Mouse (Mus musculus): ENCODE results near the gene Gm13539. TPM values are rescaled to one million over a fixed set of nuclear protein-coding genes. Genes with fewer than 3 reads are reported as not detected.

Gene Gm13539
- total RNA-seq, 4 experiments from 2014 or later: not detected

- no peak for DNase-seq (ENCODE audit: low spot score in 2 of 2)
Observed at GRCm38 (mm10) chr2:25824751-25825150, 42.7 kb downstream of the Gm13539 start.

GRCm38 (mm10) chr2:25828344-25828947 lies 46.4 kb downstream of the Gm13539 start:
- no peak for DNase-seq (ENCODE audit: low spot score in 2 of 2)

DNA sequence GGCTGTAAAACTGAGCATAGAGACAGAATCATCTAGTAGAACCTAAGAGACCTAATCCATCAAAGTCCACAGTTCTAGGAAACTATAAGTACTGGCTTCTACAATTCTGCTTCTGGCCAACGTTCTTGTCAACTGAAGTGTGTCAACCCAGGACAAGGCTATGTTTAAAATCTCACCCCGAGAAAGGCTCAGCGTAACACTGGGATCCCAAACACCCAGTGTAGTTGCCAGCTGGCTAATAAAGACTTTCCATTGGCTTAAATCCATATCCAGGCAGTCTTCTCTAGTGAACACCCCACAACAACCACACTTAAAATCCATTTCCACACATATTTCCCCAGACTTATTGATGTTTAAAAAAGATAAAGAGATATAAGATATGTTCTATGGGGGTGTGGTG lies 48.7 kb downstream of the Gm13539 start:
- DNase-seq (ENCODE audit: low spot score in 2 of 2): no peak

DNA sequence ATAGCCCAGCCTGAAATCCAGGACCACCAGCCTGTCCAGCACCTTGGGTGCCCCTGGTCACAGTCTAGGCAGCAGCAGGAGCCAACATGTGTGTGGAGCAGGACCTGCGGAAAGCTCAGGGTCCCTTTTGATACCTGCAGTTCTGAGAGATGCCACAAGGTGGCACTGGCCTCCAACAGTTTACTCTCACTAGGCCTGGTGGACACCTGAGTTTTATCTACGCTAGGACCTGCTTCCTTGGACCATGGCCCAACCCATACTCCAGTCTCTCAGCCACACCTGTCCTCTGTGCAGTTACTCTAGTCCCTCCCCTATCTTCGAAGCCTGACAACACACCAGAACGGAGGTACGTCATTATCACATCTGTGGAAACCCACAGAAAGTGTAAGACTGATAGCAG lies 54.2 kb downstream of the Gm13539 start:
- peak; percentile 47 to 76 for DNase-seq (ENCODE audit: low spot score in 2 of 2)

Other genes starting within 250 kb of the Gm13539 start
- gene Traf2, start 235.3 kb upstream of the Gm13539 start, total RNA-seq (2022): 10 to 100 TPM; 10.3 to 11.9 (median 10.4) TPM
- 100 to 1,000 TPM; 123 to 209 (median 170) TPM for gene Edf1, start 224.4 kb upstream of the Gm13539 start, total RNA-seq (2022)
- gene Mamdc4, start 207.4 kb upstream of the Gm13539 start, total RNA-seq (2022): 1 to 10 TPM in 3 of 4 experiments, under 1 TPM in 1; 0.46 to 3.1 (median 1.7) TPM
- 10 to 100 TPM; 57.8 to 72.0 (median 64.7) TPM for gene Phpt1, start 207.0 kb upstream of the Gm13539 start, total RNA-seq (2022)
- 10 to 100 TPM; 86.8 to 96.3 (median 92.7) TPM for gene Ajm1, start 200.5 kb upstream of the Gm13539 start, total RNA-seq (2022)
- gene Rabl6, start 173.7 kb upstream of the Gm13539 start, total RNA-seq (2022): 100 to 1,000 TPM; 135 to 160 (median 145) TPM
- not detected for gene Ccdc183, start 164.6 kb upstream of the Gm13539 start, total RNA-seq (2022)
- gene Tmem141, start 160.3 kb upstream of the Gm13539 start, total RNA-seq (2022): 10 to 100 TPM; 21.0 to 30.4 (median 22.8) TPM
- 1 to 10 TPM in 2 of 4 experiments, under 1 TPM in 2; 0.46 to 1.2 (median 0.80) TPM for gene Fcna, start 154.2 kb upstream of the Gm13539 start, total RNA-seq (2022)
- gene Lcn8, start 129.1 kb upstream of the Gm13539 start, total RNA-seq (2022): not detected
- not detected for gene Lcn5, start 124.3 kb upstream of the Gm13539 start, total RNA-seq (2022)
- not detected for gene Lcn6, start 105.5 kb upstream of the Gm13539 start, total RNA-seq (2022)
- not detected for gene Lcn10, start 99.5 kb upstream of the Gm13539 start, total RNA-seq (2022)
- gene Obp2a, start 82.2 kb upstream of the Gm13539 start, total RNA-seq (2022): not detected
- 100 to 1,000 TPM in 2 of 4 experiments, 10 to 100 TPM in 2; 86.5 to 102 (median 95.1) TPM for gene Bmyc, start 75.5 kb upstream of the Gm13539 start, total RNA-seq (2022)
- gene Obp2b, start 45.2 kb upstream of the Gm13539 start, total RNA-seq (2022): under 1 TPM in 2 of 4 experiments, not detected in 2; 0.72 to 0.74 TPM
- not detected for gene Lcn3, start 16.7 kb upstream of the Gm13539 start, total RNA-seq (2022)
- not detected for gene Lcn11, start 5.2 kb upstream of the Gm13539 start, total RNA-seq (2022)
- not detected for gene Glt6d1, start 33.6 kb downstream of the Gm13539 start, total RNA-seq (2022)
- not detected for gene Lcn9, start 40.9 kb downstream of the Gm13539 start, total RNA-seq (2022)
- gene Sohlh1, start 65.0 kb downstream of the Gm13539 start, total RNA-seq (2022): not detected
- gene Kcnt1, start 81.5 kb downstream of the Gm13539 start, total RNA-seq (2022): 100 to 1,000 TPM; 132 to 138 (median 136) TPM
- 100 to 1,000 TPM; 128 to 175 (median 144) TPM for gene Camsap1, start 201.0 kb downstream of the Gm13539 start, total RNA-seq (2022)
- 10 to 100 TPM; 46.1 to 64.4 (median 55.4) TPM for gene Ubac1, start 239.5 kb downstream of the Gm13539 start, total RNA-seq (2022)